Mouse (Mus musculus) left cerebral cortex, adult 9 months (tissue): ENCODE results near the gene Slc4a4.

Experiments used
- DNase-seq, 2 experiments: peaks; one replicate each; pipeline ENCODE4 v3.0.0; 2022; ENCODE audit warnings: low spot score in 2 of 2

The Slc4a4 gene

DNA sequence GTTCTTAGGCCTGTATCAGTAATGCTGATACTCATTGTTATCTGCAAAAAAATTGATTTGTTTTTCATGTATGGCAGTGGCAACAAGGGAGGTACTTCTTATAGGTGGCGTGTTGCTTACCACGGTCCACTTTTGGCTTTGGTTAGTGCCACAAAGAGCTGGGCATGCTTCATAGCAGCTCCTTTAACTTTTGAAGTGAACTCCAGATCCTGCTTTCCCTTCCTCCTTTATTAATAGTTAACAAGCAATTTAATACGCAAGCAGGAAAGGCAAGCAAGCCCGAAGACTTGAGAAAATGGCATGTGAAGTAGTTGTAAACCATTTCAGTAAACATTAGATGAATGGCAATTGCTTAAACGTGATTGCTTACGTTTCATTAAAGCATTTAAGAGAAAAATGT lies 113.2 kb downstream of the Slc4a4 start:
- DNase-seq: no peak

DNA sequence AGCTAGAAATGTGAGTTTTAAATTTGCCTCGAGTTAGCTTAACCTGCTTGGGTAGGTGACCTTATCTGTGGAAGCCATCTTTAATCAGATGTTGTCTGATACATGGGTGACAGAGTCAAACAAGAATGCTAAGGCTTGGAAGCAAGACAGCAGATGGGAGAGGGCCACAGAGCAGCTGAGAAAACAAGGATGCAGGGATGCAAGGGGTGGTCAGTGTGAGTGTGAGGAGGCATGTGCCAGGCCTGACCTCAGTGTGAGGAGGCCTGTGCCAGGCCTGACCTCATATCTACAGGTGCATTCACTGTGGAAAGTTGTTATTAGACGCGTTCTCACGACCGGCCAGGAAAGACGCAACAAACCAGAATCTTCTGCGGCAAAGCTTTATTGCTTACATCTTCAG lies 114.0 kb downstream of the Slc4a4 start:
- no peak for DNase-seq

DNA sequence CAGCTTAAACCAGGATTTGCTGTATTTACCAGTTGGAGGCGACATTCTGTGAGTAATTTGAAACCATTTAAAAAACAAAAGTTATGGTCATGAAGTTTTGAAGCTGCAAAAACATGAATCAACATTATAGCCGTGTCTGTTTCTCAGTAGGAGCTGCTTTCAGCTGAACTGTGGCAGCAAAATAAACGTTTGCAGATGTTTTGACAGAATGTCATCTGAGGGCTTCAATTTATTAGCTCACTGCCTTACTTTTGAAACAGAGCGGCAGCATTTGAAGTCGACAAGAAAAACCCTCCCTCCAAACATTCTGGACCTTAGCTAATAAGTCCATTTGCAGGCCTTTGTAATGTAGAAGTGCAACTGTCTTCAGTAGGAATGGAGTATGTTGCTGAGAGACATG lies 123.5 kb downstream of the Slc4a4 start:
- DNase-seq: no peak

DNA sequence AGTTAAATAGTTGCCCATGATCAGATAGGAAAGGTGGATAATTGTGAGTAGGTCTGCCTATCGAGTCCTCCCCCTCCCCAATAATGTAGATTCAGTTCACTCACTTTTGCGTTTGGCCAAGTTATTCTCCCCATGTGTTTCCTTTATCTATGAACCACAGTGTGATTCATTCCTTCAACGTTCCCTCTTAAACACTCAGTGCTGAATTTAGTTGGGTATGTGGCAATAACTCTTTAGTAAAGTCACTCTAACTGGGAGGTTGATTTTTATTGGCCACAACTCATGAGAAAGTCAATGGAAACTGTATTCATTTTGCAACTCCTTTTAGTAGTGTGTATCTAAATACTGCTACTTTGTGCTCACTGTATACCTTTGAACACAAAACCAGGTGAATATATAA lies 125.8 kb downstream of the Slc4a4 start:
- no peak for DNase-seq

DNA sequence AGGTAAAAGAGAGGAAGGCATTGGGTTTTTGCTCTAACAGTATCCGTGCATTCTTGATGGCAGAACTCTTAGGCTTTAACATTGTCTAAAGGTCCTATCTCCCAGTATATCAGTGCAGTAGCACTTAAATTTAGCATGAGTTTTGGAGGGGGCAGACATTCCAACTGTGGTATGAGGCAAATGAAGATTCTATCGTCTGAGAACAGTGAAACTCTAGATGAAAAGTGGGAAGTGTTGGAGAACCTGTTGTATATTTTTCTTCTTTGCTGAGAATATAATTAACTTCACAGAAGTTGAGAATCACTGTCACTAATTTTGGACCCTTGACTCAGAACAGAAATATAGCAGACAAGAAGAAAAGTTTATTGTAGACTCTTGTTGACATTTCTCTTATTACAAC lies 128.2 kb downstream of the Slc4a4 start:
- no peak for DNase-seq

DNA sequence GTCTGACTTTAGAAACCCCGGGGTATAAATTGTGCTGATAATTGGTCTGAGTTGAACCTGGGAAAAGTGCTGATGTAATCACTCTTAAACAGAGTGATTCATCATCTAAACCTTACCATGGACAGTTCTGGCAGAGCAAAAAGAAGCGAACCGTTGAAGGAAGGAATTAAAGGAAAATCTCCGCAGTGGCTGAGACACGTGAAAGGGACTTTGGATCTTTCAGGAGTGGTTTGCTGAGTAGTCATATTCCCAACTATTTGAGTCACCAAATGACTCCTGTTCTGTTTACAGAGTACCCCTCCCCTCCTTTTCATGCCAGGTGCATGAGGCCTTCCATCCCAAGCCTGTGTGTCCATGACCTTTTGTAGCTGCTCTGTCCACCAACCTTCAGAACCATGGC lies 129.3 kb downstream of the Slc4a4 start:
- DNase-seq: no peak

DNA sequence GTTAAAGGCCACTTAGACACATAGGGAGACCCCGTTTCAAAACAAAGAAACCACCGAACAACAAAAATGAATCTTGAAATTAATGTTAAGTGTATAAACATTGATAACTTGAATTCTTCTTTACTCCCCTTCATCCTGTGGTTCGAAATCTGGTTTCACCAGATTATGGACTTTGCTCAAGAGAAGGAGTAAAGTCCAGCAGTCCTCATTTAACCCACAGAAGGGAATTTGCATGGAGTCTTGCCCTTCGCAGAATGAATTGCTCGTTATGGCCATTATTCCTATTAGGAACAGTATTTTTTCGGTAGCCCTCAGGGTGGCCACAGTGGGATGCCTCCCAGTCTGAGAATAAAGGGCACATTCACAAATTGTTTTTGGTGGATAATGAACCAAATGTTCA lies 131.9 kb downstream of the Slc4a4 start:
- no peak for DNase-seq

DNA sequence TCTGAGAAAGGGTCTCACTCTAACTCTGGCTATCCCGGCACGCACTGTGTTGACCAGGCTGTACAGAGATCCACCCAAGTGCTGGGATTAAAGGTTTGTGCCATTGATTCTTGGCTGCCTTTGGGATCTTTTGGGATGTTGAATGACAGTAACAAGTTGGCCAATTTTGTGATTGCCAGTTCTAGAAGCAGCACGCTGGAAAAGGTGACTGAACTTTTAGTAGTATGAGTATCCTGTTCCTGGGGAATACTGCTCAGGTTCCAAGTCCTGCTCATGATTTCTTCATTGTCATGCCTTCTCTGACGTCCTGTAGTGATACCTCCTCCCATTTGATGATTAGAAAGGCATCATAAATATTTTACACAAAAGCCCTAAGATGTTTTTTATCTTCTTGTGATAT lies 137.8 kb downstream of the Slc4a4 start:
- no peak for DNase-seq

DNA sequence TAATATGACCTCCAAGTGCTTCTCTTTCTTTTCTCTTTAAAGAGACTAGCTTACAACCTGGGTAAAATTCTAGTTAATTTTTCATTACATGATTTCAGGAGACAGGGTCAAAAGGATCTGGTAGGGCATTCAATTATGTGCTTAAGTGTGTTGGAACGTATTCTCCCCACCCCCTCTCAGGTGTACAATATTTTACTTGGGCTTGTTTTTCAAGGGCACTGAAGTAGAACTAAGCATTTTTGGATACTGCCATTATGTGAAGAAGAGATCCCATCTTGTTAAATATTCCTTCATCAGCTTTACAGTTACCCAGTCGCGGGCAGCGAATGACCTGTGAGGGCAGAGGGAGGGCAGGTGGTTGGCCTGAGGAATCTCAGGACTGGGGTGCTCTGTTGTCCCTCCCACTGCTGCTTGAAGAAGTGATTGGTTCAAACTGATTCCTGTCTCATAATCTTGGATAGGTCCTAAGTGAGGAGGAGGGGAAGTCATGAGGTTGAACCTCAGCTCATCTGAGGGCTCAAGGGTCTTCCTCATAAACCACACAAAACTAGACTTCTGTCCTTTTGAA lies 141.0 kb downstream of the Slc4a4 start:
- DNase-seq: no peak

DNA sequence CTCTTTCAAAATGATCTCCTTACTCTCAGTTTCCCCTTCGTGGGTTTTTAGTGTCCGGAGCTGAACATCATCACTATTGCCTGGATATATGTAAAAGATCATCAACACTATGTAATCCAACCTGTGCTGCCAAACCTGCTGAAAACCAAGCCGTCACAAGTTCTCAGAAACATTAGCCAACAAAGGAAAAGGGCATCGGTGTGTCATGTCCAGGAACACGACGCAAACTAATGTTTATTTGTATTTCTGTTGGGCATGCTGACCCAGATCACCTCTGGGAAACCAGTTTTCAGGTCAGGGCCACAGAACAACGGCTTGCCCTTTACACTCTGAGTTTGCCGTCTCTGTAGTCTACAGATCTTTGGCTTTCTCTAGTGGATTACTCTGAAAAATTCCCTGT lies 146.0 kb downstream of the Slc4a4 start:
- DNase-seq: no peak

DNA sequence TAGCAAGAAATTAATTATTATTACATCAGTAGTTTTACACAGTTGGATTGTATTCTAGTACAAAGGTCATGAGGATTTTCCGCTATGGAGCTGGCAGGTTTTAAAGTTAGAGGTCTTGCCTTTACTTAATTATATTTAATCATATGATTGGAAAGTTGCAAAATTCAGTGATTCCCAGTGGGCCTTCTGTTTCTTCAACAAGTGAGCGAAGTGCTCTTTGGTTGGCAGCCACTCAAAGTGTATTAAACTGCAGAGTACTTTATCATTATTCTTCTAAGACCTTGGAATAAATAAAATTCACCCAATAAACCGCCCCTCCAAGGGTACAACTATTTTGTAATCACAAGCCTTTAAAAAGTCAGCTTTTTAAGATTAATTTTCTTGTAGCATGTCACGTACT lies 146.6 kb downstream of the Slc4a4 start:
- no peak for DNase-seq

DNA sequence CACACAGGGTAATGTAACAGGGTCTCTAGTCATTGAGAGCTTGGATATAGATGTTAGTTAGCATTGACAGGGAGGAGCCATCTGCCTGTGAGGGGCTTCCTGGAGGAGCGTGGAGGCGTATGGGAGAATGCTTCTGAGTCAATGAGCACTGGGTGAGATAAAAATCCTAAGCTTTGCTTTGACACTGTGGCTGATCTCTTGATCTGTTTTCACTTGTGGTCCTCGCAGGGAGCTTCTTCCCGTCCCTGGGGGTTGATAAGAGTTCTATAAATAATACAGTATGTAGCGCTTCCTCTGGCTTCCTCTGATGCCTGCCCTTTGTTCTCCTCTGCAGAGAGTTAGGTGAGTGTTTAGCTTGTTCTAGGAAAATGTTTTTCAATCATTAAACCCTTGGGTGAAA lies 149.5 kb downstream of the Slc4a4 start:
- no peak for DNase-seq

DNA sequence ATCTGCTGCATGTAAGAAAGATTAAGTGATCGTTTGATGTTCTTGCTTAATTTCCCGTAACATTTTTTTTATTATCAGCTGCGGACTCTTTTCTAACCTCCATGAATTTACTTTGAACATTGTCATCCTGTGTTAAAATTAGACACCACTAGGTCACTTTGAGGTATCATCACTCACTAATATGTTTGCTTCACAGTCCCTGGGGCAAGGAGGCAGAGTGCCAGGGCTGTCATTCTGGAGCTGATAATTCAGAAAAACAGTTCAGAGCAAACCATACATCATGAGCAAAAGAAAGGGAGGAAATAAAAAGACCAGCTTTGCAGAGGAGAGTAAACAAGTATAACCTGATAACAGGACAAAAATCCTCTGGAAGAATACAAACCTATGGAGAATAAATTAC lies 154.2 kb downstream of the Slc4a4 start:
- no peak for DNase-seq

DNA sequence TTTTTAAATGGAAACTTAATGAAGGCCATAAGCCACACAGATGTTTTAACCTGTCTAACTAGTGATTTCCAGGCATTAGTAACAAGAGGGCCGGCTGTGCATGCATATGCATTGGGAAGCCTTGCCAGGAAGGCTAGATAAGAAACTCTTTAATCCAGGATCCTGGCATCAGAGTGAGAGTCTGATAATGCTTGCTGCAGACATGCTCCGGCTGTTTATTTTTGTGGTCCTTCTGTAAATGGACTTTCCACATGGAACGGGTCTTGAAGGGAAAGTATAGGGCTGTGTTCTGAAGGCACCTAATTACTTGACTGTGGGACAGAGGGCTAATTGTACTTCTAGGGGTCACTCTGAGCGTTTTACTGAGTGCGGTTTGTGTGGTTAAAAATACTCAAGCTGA lies 157.2 kb downstream of the Slc4a4 start:
- DNase-seq: no peak

DNA sequence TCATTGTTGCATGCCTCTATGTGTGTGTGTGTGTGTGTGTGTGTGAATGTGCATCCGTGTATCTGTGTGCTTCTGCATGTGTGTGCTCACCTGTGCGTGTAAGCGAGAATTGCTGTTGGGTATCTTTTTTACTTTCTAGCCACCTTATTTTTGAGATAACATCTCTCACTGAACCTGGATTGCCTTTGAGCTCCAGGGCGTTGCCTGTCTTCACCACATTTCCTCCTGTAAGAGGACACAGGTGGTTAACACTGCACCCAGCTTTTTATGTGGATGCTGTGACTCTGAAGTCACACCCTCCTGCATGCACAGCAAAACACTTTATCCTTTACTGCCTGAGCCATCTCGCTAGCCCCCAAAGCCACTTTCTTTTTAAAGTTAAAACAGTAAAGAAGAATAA lies 158.2 kb downstream of the Slc4a4 start:
- DNase-seq: no peak

DNA sequence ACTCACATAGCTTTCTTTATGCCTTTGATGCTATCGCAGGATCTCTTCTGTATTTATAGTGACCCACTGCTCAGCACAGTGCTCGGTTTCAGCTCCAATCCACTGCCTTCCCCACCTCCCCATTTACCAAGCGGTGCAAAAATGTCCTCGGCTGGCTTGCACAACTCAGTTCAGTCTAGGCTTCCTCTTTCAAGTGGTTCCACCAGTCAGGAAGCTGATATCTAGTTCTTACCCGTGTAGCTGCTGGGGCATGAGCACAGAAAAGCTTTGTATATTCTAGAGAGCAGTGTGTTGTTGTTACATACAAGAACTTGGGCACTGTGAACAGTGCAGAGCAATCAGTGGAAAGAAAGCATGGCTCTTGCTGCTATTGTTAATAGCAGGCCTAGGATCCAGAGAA lies 165.0 kb downstream of the Slc4a4 start:
- no peak for DNase-seq

DNA sequence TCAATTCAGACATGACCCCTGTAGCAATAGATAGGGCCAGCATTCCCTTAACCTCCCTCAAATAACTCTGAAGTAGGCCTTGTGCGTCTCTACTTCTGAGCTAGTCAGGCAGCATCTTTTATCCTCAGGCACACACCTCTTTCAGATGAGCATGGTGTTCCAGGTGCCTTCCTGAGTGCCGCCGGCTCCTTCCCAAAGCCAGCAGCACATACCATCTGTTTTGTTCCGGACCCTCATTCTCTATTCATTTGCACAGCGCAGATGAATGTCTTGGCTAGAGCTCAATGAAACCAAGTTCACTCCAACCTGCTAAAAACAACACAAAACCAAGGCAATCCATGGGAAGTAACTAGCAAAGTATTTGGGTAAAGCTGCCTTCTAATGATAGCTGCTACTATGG lies 165.6 kb downstream of the Slc4a4 start:
- DNase-seq: peak in 1 of 2 experiments; percentile 34

DNA sequence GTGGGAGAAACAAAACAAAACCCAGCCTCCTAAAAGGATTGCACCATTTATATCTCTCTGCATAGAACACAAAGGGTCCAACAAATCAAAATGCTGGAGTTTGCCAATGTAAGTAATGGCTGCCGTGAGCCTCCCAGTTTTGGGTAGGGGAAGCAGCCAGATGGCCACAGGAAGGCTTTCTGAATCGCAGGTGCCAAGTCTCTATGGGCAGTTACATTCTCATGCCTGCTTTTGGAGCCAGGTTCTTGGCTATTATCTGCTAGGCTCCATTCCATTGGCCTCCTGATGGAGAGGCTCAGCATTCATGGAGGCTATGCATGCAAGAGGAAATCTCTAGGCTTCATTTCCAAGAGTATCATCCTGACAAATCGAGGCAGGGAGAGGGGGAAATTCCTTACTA lies 169.0 kb downstream of the Slc4a4 start:
- DNase-seq: no peak

DNA sequence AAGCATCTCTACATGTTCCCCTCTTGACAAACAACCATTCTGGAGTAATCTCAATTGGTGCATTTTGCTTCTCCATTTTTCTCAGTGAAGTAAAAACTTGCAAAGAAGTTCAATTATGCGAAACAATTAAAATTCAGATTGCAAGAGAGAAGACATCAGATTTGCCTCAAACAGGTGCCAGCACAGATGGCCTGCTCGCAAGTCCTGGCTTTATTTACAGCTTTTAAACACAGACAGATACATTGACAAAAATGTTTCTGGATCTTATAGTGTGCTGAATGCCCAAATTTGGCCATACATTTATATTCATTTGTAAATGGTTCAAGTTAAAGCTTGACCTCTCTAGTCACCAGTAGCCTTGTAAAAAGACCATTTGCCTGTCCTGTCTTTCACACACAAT lies 169.8 kb downstream of the Slc4a4 start:
- DNase-seq: peak in 1 of 2 experiments; percentile 60

DNA sequence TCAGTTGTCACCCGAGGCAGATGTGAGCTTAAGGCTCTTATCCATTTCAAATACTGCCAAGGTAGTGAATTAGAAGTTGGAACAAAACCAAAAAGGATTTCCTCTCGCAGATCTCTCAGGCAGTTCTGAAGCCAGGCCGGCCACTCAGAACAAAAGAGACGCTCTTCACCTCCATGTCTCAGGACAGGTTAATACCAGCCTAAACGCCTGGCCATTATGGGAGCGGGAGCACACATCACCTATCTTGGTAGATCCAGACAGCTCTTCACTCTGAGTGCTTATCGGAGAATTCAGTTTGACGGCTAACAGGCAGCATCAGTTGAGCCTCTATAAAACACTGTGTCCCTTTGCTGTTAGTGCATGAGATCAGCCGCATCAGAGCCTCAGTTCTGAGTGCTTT lies 174.5 kb downstream of the Slc4a4 start:
- DNase-seq: no peak

DNA sequence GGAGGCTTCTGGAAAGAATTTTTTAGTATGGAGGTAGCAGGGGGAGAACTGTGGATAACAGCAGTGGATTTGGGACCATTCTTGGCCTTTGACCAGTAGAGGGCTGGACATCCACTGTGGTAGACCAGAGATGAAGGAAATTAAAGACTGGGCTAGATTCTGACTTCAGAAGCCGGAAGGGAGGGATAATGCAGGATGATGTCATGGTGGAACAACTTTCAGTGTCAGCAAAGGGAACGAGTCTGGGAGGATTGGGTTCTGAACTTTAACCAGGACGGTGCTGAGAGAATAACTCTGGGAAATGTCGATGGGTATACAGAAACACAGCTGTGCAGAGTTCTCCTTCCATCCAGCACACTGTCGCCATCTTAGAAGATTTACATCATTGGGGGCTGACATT lies 175.7 kb downstream of the Slc4a4 start:
- DNase-seq: no peak

DNA sequence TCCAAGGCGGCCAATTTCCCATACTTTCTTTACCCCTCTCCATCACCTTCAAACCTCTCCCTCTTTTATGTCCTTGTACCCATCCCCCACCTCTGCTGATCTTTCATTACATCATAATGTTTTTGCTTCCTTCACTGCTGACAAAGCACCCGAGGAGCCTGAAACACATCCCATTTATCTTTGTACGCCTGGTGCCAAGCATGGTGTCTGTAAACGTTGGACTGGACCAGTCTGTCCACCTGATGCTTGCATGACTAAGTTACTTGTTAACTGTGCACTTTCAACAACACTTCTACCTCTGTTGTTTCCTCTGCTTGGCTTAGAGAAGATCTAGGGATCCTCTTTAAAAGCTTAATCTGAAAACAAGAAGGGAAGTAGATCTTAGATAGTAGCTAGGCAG lies 180.5 kb downstream of the Slc4a4 start:
- DNase-seq: no peak

DNA sequence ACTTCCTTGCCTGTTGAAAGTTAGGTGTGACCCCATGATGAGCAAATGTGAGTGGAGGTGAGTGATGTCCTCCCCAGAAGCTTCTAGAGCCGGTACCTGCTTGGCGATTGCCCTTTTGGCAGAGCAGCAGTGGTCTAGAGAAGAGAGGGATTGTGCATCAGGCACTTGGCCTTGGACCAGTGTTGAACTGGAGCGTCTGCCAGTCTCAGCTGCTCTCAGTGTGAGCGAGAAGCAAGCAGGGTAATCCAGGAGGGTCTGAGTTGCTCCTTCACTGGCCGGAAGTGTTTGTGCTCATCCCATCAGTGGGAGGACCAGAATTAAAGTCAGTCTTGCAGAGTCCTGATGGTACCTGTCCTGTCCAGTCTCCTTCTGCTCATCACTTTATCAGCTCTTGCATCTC lies 181.5 kb downstream of the Slc4a4 start:
- no peak for DNase-seq

DNA sequence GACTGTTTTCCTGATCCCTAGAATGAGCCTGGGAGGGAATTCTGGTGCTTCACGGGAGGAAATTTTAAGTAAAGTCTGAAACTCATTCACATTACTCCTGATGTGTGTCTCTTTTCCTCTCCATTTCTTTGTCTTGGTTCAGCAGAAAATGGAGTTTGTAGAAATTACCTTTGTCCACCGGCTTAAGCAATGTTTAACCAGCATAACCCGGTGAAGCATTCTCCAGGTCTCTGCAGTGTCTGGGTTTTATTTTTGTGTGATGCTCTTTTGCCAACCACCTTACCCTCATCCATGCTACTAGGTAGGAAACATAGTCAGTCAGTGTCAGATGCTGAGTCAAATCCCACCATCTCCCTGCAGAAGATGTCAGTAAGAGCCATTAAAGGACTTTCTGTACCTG lies 183.4 kb downstream of the Slc4a4 start:
- no peak for DNase-seq

DNA sequence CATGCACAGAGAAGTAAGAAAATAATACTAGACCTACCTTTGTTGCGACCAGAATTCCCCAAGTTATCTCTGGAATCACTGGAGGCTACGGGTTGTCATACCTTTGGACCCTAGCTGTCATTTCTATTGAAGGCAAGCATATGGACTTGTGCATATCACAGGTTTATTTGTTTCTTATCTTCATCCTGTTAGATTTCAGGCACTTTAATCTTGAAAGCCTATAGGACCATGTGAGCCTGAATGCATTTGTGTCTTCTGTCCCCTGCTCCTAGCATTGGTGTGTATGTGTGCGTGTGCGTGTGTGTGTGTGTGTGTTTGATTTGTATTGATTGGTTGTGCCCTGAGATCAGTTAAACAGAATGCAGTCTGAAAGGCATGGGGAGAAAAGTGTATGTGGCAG lies 185.3 kb downstream of the Slc4a4 start:
- no peak for DNase-seq
